Mouse (Mus musculus) bone marrow, adult 2 months (tissue): ENCODE data around the gene Pamr1. TPM values are rescaled to one million over a fixed set of nuclear protein-coding genes. Genes with fewer than 3 reads are reported as not detected.

Experiments used
- H3K27ac ChIP-seq: fragments of 200-500 bp; 2 replicates; pipeline ENCODE4 v1.5.1; 2012; ENCODE audit warnings: low read depth, mild to moderate bottlenecking, control low read depth, inconsistent platforms, low read length; ENCODE audit not compliant: control insufficient read depth, poor library complexity, insufficient read depth
- H3K4me1 ChIP-seq: fragments of 200-500 bp; 2 replicates; pipeline ENCODE4 v1.6.1; 2011; ENCODE audit warnings: low read length; ENCODE audit not compliant: control insufficient read depth, insufficient read depth
- H3K4me3 ChIP-seq: fragments of 200-500 bp; replicated peaks from 2 replicates; pipeline ENCODE3; 2011; ENCODE audit warnings: mild to moderate bottlenecking, low read depth, low read length, control low read depth; ENCODE audit not compliant: control insufficient read depth
- CTCF ChIP-seq: fragments of 200-500 bp; IDR thresholded peaks from 2 replicates; pipeline ENCODE4 v1.5.1; 2011; ENCODE audit warnings: low read length, control low read depth; ENCODE audit not compliant: control insufficient read depth, insufficient read depth
- POLR2A ChIP-seq: fragments of 200-500 bp; IDR thresholded peaks from 2 replicates; pipeline ENCODE4 v1.6.1; 2011; ENCODE audit warnings: low read depth, mild to moderate bottlenecking, control low read depth, low read length, borderline replicate concordance; ENCODE audit not compliant: control insufficient read depth
- WGBS: fragments of 180-500 bp; shearing (Covaris S2); methylation state at CpG from one replicate; pipeline ENCODE4 v1.1.7; 2018; 5-methylcytosine and 5-hydroxymethylcytosine counted together
- polyA plus RNA-seq: library from polyadenylated mRNA; stranded (reverse); fragments of >200 nt; gene quantifications from 2 replicates; pipeline ENCODE4 v1.2.4, GENCODE M21; 2011; ENCODE audit warnings: low replicate concordance; ENCODE audit not compliant: missing spikeins, insufficient read depth, insufficient read length

Gene Pamr1
- polyA plus RNA-seq, 1 experiment = 0.80 TPM

DNA sequence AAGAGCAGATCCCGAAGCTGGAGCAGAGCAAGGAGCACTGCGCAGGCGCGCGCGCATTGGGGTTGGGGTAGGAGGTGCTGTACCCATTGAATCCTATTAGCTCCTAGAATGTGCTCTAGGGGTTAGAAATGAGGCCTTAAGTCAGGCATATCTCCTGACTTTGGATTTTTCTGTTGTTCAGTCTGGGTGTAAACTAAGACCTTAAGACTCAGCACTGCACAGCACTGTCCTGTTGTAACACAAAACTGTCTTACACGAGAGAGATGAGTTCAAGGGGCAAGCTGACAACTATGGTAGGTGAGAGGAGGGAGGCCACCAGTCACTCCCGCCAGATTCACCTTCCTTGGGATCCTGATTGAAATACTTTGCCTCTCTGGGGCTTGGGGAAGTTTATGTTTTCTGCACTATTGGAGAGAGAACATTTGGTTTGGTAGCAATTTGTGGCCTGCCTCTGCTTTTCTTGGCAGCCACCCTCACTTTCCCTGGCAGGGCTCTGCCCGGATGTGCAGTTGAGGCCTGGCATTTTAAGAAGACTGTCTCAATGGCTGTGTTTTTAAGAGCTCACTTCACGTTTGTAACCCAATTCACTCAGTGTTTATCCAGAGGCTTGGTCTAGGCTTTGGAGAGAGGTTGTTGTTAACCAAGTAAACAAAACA lies 99.2 kb downstream of the Pamr1 start:
- no peaks in the 10 kb centered on the region for H3K4me1 ChIP-seq
- no peak overlapping the region for H3K4me3 ChIP-seq
- H3K27ac ChIP-seq = no peak overlapping the region
- TF ChIP-seq CTCF (no peak), POLR2A (no peak)
- 83% methylated on average over 10 of the region's 10 CpGs for WGBS

DNA sequence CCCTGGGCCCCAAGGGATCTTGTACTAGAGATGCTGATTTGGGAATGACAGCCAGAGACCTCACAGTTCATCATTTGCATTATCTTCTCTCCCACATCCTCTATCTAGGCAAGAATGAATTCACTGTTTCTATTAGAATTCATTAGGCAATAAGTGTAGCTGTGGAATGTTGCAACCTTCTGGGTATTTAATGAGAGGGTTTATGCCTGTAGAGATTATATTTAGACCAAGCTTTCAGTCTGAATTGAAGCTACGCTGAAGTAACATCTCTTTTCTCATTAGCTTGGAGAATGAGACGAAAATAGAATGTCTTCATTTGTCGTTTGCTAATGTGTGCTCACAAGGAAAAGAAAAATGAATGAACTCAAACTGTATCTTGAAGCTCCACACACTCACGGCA lies 100.5 kb downstream of the Pamr1 start:
- H3K4me1 ChIP-seq = no peaks in the 10 kb centered on the region
- TF ChIP-seq POLR2A (no peak), CTCF (no peak)
- no peak overlapping the region for H3K4me3 ChIP-seq
- WGBS = 74% methylated on average over 4 of the region's 4 CpGs
- H3K27ac ChIP-seq = no peak overlapping the region

DNA sequence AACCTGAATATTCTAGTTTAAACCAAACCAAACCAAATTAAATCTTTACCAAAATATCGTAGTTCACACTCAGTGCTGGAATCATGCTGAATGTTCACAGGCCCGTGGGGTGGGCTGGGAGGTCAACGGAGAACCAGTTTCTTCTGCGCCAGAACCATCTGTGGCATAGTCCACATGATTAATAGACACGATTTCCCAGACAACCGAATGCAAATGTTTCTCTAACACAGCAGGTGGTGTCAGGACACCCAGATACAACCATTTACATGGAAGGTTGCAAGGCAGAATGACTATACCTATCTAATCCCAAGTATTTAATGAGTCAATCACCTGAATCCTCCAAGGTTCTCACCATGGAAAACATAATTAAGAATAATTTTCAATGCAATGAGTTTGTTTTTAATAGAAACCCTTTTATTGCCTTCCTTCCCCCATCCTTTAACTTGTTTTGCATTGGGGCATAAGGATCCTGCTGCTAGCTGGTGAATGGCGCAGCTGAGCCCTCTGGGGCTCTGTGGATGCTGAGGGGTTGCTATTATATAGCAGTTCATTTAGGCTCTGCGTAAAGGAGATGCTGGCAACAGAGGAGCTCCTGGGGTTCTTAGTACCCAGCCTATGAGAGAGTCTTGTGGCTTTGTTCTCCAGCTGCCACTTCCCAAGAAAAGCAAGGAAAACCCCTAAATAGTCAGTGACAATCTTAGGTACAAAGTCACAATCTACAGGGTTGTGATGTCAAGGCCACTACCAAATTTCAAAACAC lies 106.3 kb downstream of the Pamr1 start:
- no peak overlapping the region for H3K4me3 ChIP-seq
- no peak for TF ChIP-seq CTCF
- TF ChIP-seq POLR2A = no peak
- 77% methylated on average over 8 of the region's 8 CpGs for WGBS

DNA sequence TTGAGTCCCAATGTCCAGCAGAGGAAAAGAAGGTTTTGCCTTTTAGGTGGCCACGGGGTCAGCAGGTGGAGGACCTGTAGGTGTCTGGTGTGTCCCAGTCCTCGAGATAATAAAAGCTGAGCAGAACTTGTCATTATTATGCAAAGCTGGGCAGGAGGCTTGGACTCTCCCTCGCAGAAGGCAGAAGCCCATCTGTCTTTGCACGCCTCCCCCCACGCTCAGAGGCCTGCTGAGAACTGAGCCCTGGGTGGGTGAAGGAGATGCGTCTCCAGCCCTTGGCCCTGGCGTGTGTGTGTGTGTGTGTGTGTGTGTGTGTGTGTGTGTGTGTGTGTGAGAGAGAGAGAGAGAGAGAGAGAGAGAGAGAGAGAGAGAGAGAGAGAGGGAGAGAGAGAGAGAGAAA lies 107.9 kb downstream of the Pamr1 start:
- TF ChIP-seq CTCF = no peak
- no peak for TF ChIP-seq POLR2A
- Histone ChIP-seq H3K4me1 (no peaks in the 10 kb centered on the region), H3K27ac (no peak overlapping the region), H3K4me3 (no peak overlapping the region)
- WGBS = 36% methylated on average over 7 of the region's 7 CpGs

More for the DNA sequence above, 106.3 kb downstream of the Pamr1 start:
- no peaks in the 10 kb centered on the region for H3K4me1 ChIP-seq
- H3K27ac ChIP-seq = no peak overlapping the region

DNA sequence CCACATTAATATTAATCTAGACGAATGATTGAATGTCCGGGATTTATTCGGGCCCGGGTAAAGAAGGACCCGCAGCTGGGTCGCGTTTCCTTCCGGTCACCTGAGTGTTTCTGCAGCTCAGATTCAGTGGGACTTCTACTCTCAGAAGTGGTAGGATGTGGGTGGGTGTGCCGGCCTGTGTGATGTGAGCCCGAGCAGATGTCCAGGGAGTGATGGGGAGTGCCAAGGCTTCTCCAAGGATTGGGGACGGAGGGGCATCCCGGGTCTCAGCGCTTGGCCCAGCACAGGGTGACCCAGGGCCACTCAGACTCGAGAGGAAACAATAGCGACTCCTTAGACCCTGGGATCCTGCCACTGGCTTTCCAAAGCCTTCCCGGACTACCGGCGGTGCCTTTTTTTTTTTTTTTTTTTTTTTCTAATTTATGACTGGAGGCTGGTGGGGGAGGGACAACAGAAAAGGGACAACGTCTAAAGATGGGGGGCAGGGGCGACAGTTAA lies 108.4 kb downstream of the Pamr1 start, which contains the start of gene Slc1a2:
TSS of gene Slc1a2 (plus strand) at position 497 of the 498 bp plus-strand sequence.
- no peaks in the 10 kb centered on the region for H3K4me1 ChIP-seq
- H3K27ac ChIP-seq = no peak within 1 kb of the TSS
- no peak within 1 kb of the TSS for H3K4me3 ChIP-seq
- 6% methylated on average over 20 of the region's 20 CpGs for WGBS
- TF ChIP-seq POLR2A (no peak), CTCF (no peak)

DNA sequence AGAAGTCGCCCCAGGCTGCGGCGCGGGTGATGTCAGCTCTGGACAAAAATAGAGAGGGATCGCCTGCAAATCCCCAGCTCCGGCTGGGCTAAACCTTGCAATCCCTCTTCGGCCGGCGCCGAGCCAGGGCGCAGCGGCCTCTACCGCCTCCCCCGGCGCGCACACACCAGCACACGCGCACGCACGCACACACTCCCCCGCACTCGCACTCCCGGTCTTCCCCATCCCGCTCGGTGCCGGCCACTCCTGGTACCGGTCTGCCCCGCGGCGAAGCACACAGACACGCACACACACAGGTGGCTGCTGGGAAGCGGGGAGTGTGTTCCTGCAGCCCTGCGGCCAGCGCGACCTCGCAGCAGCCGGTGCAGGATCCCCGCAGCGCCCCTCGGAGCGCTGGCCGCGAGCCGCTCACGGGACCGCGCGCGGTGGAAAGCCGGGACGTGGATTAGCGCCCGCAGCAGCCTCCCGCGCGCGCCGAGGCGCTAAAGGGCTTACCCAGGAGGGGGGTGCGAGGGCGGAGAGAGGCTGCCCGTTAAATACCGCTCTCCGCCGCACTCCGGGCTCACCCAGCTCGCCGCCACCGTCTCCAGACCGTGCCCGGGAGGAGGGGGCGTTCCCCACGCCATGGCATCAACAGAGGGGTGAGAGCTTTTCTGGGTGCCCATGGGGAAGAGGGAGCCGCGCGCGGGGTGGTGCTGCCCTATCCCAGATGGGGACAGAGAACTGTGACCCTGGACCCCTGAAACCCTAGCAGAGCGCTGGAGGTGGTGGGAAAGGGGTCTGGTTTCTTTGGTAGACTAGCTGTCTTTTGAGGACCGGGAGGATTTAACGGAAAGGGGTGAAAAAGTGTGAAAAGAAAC lies 109.1 kb downstream of the Pamr1 start:
- TF ChIP-seq POLR2A = no peak
- TF ChIP-seq CTCF = no peak
- Histone ChIP-seq H3K27ac (no peak overlapping the region), H3K4me1 (no peaks in the 10 kb centered on the region), H3K4me3 (no peak overlapping the region)
- 2% methylated on average over 80 of the region's 80 CpGs for WGBS

DNA sequence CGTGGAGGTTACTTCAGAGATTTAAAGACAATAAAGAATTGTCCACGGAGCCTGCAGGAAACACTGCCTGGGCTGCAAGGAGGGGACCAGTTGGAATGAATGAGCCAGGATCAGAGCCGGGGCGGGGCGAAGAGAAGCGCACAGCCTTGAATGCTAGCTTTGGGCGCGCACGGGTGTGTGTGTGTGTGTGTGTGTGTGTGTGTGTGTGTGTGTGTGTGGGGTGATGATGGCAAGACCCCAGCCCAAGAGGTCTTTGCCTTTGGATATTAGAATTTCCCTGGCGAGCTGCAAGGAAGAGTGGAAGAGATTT lies 109.7 kb downstream of the Pamr1 start:
- 7% methylated on average over 10 of the region's 10 CpGs for WGBS
- no peaks in the 10 kb centered on the region for H3K4me1 ChIP-seq
- H3K27ac ChIP-seq = no peak overlapping the region
- no peak overlapping the region for H3K4me3 ChIP-seq
- no peak for TF ChIP-seq CTCF

DNA sequence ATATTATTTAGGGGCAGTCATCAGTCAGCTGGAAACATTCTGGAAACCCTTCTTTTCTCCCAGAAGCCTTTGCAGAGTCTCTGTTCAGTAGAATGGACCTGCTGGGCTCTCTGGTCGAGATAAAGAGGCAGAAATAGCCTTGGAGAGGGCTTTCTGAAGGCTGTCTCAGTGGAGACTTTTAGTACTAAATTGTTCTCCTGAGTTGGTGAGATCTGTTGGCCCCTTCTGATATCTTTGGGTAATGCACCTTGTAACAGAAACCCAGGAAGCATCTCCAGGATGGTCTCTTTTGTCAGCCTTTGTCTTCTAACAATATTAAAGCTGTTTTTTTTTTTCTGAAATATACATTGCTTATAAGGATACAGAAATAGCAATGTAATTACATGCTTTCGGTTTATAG lies 111.2 kb downstream of the Pamr1 start:
- WGBS = 43% methylated on average over 2 of the region's 2 CpGs
- no peak overlapping the region for H3K27ac ChIP-seq
- no peaks in the 10 kb centered on the region for H3K4me1 ChIP-seq
- H3K4me3 ChIP-seq = no peak overlapping the region
- TF ChIP-seq POLR2A (no peak), CTCF (no peak)
